Mouse (Mus musculus) intestine, embryonic 16.5 days (tissue): ENCODE data around the gene Gcdh. TPM values are rescaled to one million over a fixed set of nuclear protein-coding genes. Genes with fewer than 3 reads are reported as not detected.

Experiments
- ATAC-seq: fragments of 200-750 bp; cut with Nextera tagmentation; 2 replicates; pipeline ENCODE4 v1.8.0; 2017; ENCODE audit warnings: moderate TSS enrichment, moderate library complexity
- H3K27ac ChIP-seq: fragments of 300-500 bp; sonication (generic); 2 replicates; pipeline ENCODE4 v1.5.1; 2014; ENCODE audit warnings: mild to moderate bottlenecking, low read length
- H3K27me3 ChIP-seq: fragments of 300-500 bp; sonication (generic); replicated peaks from 2 replicates; pipeline ENCODE4 v1.6.1; 2014; ENCODE audit warnings: low read length, control low read depth, mixed read lengths; ENCODE audit not compliant: control insufficient read depth, insufficient read depth
- H3K36me3 ChIP-seq: fragments of 300-500 bp; sonication (generic); 2 replicates; pipeline ENCODE4 v1.6.1; 2014; ENCODE audit warnings: low read length, control low read depth; ENCODE audit not compliant: control insufficient read depth, insufficient read depth
- H3K4me1 ChIP-seq: fragments of 300-500 bp; sonication (generic); 2 replicates; pipeline ENCODE4 v1.6.1; 2014; ENCODE audit warnings: low read length, control low read depth, mixed read lengths; ENCODE audit not compliant: control insufficient read depth, insufficient read depth
- H3K4me2 ChIP-seq: fragments of 300-500 bp; sonication (generic); 2 replicates; pipeline ENCODE4 v1.6.1; 2014; ENCODE audit warnings: low read depth, low read length, control low read depth
- H3K4me3 ChIP-seq: fragments of 300-500 bp; sonication (generic); 2 replicates; pipeline ENCODE4 v1.5.1; 2014; ENCODE audit warnings: mild to moderate bottlenecking, low read length
- H3K9ac ChIP-seq: fragments of 300-500 bp; sonication (generic); 2 replicates; pipeline ENCODE4 v1.6.1; 2014; ENCODE audit warnings: low read depth, low read length
- H3K9me3 ChIP-seq: fragments of 300-500 bp; sonication (generic); 2 replicates; pipeline ENCODE4 v1.6.1; 2016; ENCODE audit warnings: low read length, control low read depth; ENCODE audit not compliant: control insufficient read depth
- WGBS: fragments of 180-500 bp; shearing (Covaris S2); extraction: QIAGEN DNeasy Blood & Tissue Kit; methylation state at CpG from one replicate; pipeline ENCODE4 v1.1.7; 2014; 5-methylcytosine and 5-hydroxymethylcytosine counted together
- polyA plus RNA-seq: library from polyadenylated mRNA; unstranded; fragments of >200 nt; fragmentation: Nextera tagmentation; extraction: Ambion mirVana; gene quantifications from 2 replicates; pipeline ENCODE4 v1.2.1, GENCODE M21; 2015

Gene Gcdh
- polyA plus RNA-seq, 1 experiment from 2014 or later = 53.3 TPM

GRCm38 (mm10) chr8:84856864-84857441 is 36.8 kb downstream of the Gcdh start, which contains the start of gene Farsa:
Farsa (plus strand) TSS chr8:84856989.
- no peaks in the 10 kb centered on the region for H3K27me3 ChIP-seq
- peaks cover 11% of the 10 kb centered on the region; the same call in 1 of the 2 replicates for H3K36me3 ChIP-seq
- peak within 1 kb of the TSS; percentile 77 for H3K27ac ChIP-seq
- peak; percentile 96 for ATAC-seq
- under 1% methylated on average over 39 of the region's 39 CpGs for WGBS
- no peaks in the 10 kb centered on the region for H3K9me3 ChIP-seq
- peak within 1 kb of the TSS; percentile 88 for H3K4me3 ChIP-seq
- peak within 1 kb of the TSS; percentile 97 for H3K9ac ChIP-seq
- peaks cover 13% of the 10 kb centered on the region for H3K4me1 ChIP-seq
- H3K4me2 ChIP-seq = peak within 1 kb of the TSS; percentile 79

GRCm38 (mm10) chr8:84856434-84856833 is 37.3 kb downstream of the Gcdh start:
- no peaks in the 10 kb centered on the region for H3K9me3 ChIP-seq
- 91% methylated on average over 3 of the region's 3 CpGs for WGBS
- ATAC-seq = peak; percentile 1; the same call in 1 of the 2 replicates
- H3K9ac ChIP-seq = no peak overlapping the region
- H3K27ac ChIP-seq = no peak overlapping the region
- H3K27me3 ChIP-seq = no peaks in the 10 kb centered on the region
- H3K4me1 ChIP-seq = peaks cover 13% of the 10 kb centered on the region
- no peak overlapping the region for H3K4me2 ChIP-seq
- H3K4me3 ChIP-seq = peak overlapping the region; percentile 88
- peaks cover 7% of the 10 kb centered on the region; the same call in 1 of the 2 replicates for H3K36me3 ChIP-seq

GRCm38 (mm10) chr8:84847684-84848435 is 45.9 kb downstream of the Gcdh start:
- WGBS = 41% methylated on average over 6 of the region's 6 CpGs
- Histone ChIP-seq H3K9me3 (no peaks in the 10 kb centered on the region), H3K27ac (peak overlapping the region; percentile 93), H3K36me3 (peaks cover 17% of the 10 kb centered on the region), H3K4me1 (peaks cover 27% of the 10 kb centered on the region), H3K4me2 (peak overlapping the region; percentile 71), H3K4me3 (peak overlapping the region; percentile 62), H3K27me3 (no peaks in the 10 kb centered on the region), H3K9ac (peak overlapping the region; percentile 80)
- ATAC-seq = no peak

- Histone ChIP-seq H3K9me3 (no peaks in the 10 kb centered on the region), H3K36me3 (peaks cover 26% of the 10 kb centered on the region), H3K4me1 (peaks cover 32% of the 10 kb centered on the region), H3K4me3 (peak within 1 kb of the TSS; percentile 94), H3K27ac (peak within 1 kb of the TSS; percentile 93), H3K9ac (peak within 1 kb of the TSS; percentile 94), H3K27me3 (no peaks in the 10 kb centered on the region), H3K4me2 (peak within 1 kb of the TSS; percentile 77)
- under 1% methylated on average over 55 of the region's 55 CpGs for WGBS
- peak; percentile 99 for ATAC-seq
Measured at GRCm38 (mm10) chr8:84846722-84847572, 46.8 kb downstream of the Gcdh start, which contains the start of gene Calr. Calr (minus strand) TSS chr8:84846934.

- ATAC-seq = peak; percentile 39
- peak overlapping the region; percentile 94 for H3K4me3 ChIP-seq
- under 1% methylated on average over 30 of the region's 30 CpGs for WGBS
- peaks cover 32% of the 10 kb centered on the region for H3K4me1 ChIP-seq
- peak overlapping the region; percentile 77 for H3K4me2 ChIP-seq
- peak overlapping the region; percentile 91 for H3K27ac ChIP-seq
- no peaks in the 10 kb centered on the region for H3K27me3 ChIP-seq
- peak overlapping the region; percentile 94 for H3K9ac ChIP-seq
- no peaks in the 10 kb centered on the region for H3K9me3 ChIP-seq
- H3K36me3 ChIP-seq = peaks cover 32% of the 10 kb centered on the region
Measured at GRCm38 (mm10) chr8:84846094-84846721, 47.5 kb downstream of the Gcdh start.

- Histone ChIP-seq H3K36me3 (peaks cover 32% of the 10 kb centered on the region), H3K27ac (peak overlapping the region; percentile 91), H3K4me3 (peak overlapping the region; percentile 94), H3K4me2 (peak overlapping the region; percentile 77), H3K9ac (peak overlapping the region; percentile 94), H3K4me1 (peaks cover 32% of the 10 kb centered on the region), H3K9me3 (no peaks in the 10 kb centered on the region), H3K27me3 (no peaks in the 10 kb centered on the region)
- ATAC-seq = no peak
- whole genome bisulfite sequencing = 10% methylated on average over 12 of the region's 12 CpGs
Measured at GRCm38 (mm10) chr8:84845355-84846093, 48.2 kb downstream of the Gcdh start.

- H3K9me3 ChIP-seq = no peaks in the 10 kb centered on the region
- H3K27ac ChIP-seq = 0 out of 2 replicates have a peak overlapping the region, but pooled peaks have one; percentile 16
- H3K4me3 ChIP-seq = peak overlapping the region; percentile 94
- H3K4me1 ChIP-seq = peaks cover 35% of the 10 kb centered on the region
- ATAC-seq = no peak
- WGBS = 78% methylated on average over 9 of the region's 9 CpGs
- H3K4me2 ChIP-seq = peak overlapping the region; percentile 77
- H3K27me3 ChIP-seq = no peaks in the 10 kb centered on the region
- H3K36me3 ChIP-seq = peaks cover 32% of the 10 kb centered on the region
- H3K9ac ChIP-seq = peak overlapping the region; percentile 62
Measured at GRCm38 (mm10) chr8:84844397-84845070, 49.2 kb downstream of the Gcdh start.

- Histone ChIP-seq H3K27ac (0 out of 2 replicates have a peak overlapping the region, but pooled peaks have one; percentile 19), H3K9me3 (no peaks in the 10 kb centered on the region), H3K4me2 (no peak overlapping the region), H3K4me1 (peaks cover 32% of the 10 kb centered on the region), H3K27me3 (no peaks in the 10 kb centered on the region), H3K9ac (no peak overlapping the region), H3K4me3 (no peak overlapping the region), H3K36me3 (peaks cover 42% of the 10 kb centered on the region)
- no peak for ATAC-seq
- WGBS = 85% methylated on average over 1 of the region's 1 CpGs
Measured at GRCm38 (mm10) chr8:84841514-84841913, 52.2 kb downstream of the Gcdh start.
